Mouse (Mus musculus) small intestine, adult 2 months (tissue): ENCODE measurements around the gene Insm2.

Experiments
- CTCF ChIP-seq: fragments of 200-500 bp; IDR thresholded peaks from 2 replicates; pipeline ENCODE4 v1.5.1; 2012; ENCODE audit warnings: low read depth, mild to moderate bottlenecking, control low read depth, inconsistent platforms, low read length, moderate library complexity, mixed read lengths; ENCODE audit not compliant: insufficient replicate concordance, insufficient read length; ENCODE audit errors: extremely low read depth
- POLR2A ChIP-seq: fragments of 200-500 bp; IDR thresholded peaks from 2 replicates; pipeline ENCODE4 v1.6.1; 2012; ENCODE audit warnings: low read depth, mild to moderate bottlenecking, control low read depth, inconsistent platforms, low read length, moderate library complexity

GRCm38 (mm10) chr12:55569676-55570075 is 29.6 kb upstream of the Insm2 start:
- TF ChIP-seq CTCF (no peak), POLR2A (no peak)
